Mouse (Mus musculus): ENCODE measurements around the gene Chd2. TPM values are rescaled to one million over a fixed set of nuclear protein-coding genes. Genes with fewer than 3 reads are reported as not detected.

The Chd2 gene
- polyA plus RNA-seq, 1 experiment from 2014 or later: 65.6 TPM

DNA sequence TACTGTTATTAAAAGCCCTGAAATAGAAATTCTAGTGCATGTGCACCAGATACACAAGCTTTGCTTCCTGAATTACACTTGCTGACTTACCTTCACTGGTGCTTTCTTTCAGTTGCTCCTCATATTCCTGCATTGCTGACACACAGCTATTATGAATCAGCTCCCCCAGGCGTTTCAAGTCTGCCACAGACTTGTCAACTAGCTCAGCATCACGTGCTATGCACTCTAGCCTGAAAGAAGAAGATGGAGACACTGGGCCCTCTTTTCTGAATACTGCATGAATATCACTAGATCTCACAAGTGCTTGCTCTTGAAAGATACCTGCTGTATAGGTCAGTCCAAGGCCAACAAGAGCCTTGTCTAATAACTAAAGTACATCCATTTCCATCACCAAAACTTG is 78.1 kb downstream of the Chd2 start:
- no peaks in the 10 kb centered on the region for H3K9me3 ChIP-seq
- no peak for ATAC-seq (ENCODE audit: insufficient number of reproducible peaks, insufficient read depth, low FRiP score, low TSS enrichment, low read depth)
- H3K9ac ChIP-seq: no peak overlapping the region
- no peaks in the 10 kb centered on the region for H3K4me1 ChIP-seq
- no peak overlapping the region for H3K27ac ChIP-seq
- H3K27me3 ChIP-seq: no peaks in the 10 kb centered on the region
- H3K4me3 ChIP-seq: no peak overlapping the region
- H3K4me2 ChIP-seq: no peak overlapping the region
- WGBS: 77% methylated on average over 2 of the region's 2 CpGs
- H3K36me3 ChIP-seq: peaks cover 91% of the 10 kb centered on the region

DNA sequence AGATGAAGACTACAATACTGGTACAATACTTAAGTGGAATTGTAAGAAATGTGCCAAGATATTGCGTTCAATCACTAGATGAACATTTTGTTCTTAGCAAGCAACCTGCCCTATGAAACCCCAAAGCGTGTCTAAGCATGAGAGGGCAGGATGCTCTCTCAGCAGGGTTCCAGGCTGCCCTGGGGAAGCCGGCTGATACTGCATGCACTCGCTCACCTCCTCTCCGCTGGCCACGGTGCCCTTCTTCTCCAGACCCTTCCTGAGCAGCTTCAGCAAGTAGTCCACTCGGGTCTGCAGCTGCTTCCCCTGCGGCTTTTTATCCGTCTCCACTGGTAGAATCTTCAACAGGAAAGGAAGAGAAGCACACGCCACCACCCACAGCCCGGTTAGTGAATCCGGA is 87.5 kb downstream of the Chd2 start:
- Histone ChIP-seq H3K9ac (no peak overlapping the region), H3K27ac (no peak overlapping the region), H3K4me3 (no peak overlapping the region), H3K9me3 (no peaks in the 10 kb centered on the region), H3K27me3 (no peaks in the 10 kb centered on the region), H3K4me1 (no peaks in the 10 kb centered on the region), H3K4me2 (no peak overlapping the region), H3K36me3 (peaks cover 95% of the 10 kb centered on the region)
- ATAC-seq (ENCODE audit: insufficient number of reproducible peaks, insufficient read depth, low FRiP score, low TSS enrichment, low read depth): no peak
- WGBS: 89% methylated on average over 12 of the region's 12 CpGs

DNA sequence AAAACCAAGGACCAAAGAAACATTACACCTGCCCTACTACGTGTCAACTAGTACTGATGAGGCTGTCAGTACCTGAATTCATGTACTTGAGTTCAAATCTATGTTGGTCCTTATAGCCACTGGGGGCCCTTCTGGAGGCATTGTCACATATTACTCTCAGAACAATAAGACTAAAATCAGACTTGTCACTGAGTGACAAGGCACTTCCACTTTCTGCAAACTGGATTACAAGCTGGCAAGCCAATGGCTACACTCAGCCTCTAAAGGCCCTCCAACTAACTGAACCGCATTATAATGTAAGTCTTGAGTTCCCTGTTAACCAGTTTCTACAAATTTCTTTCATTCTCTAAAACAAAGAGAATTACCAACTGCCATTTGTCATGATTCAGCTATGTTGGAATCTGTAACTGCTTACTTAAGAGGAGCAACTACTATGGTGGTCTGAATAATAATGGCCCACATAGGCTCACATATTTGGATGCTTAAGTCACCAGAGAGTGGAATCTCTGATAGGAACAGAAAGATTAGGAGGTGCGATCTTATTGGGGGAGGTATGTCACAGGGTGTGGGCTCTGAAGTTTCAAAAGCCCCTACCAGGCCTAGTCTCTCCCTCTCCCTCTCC is 89.3 kb downstream of the Chd2 start:
- no peaks in the 10 kb centered on the region for H3K4me1 ChIP-seq
- WGBS: 92% methylated on average over 3 of the region's 3 CpGs
- no peak overlapping the region for H3K9ac ChIP-seq
- no peak for ATAC-seq (ENCODE audit: insufficient number of reproducible peaks, insufficient read depth, low FRiP score, low TSS enrichment, low read depth)
- H3K27ac ChIP-seq: no peak overlapping the region
- H3K4me3 ChIP-seq: no peak overlapping the region
- no peaks in the 10 kb centered on the region for H3K9me3 ChIP-seq
- H3K27me3 ChIP-seq: no peaks in the 10 kb centered on the region
- H3K4me2 ChIP-seq: no peak overlapping the region
- H3K36me3 ChIP-seq: peaks cover 95% of the 10 kb centered on the region

DNA sequence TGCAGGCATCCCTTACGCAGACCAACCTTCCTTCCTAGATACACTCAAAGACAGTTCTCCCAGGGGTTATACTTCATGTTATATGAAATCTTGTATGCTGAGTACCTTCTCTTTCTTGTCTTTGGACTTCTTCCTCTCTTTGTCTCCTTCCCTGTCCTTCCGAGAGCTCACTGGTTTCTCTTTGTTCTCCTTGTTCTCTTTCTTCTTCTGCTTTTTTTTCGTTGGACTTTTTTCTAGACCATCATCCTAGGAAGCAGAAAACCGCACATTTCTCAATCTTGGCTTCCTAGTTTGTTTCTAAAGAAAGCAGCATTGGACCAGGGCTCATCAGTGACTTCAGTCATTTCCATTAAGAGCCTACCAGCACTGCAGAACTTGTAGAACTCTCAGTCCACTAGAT is 90.0 kb downstream of the Chd2 start:
- ATAC-seq (ENCODE audit: insufficient number of reproducible peaks, insufficient read depth, low FRiP score, low TSS enrichment, low read depth): no peak
- Histone ChIP-seq H3K9ac (no peak overlapping the region), H3K27me3 (no peaks in the 10 kb centered on the region), H3K36me3 (peaks cover 95% of the 10 kb centered on the region), H3K27ac (no peak overlapping the region), H3K9me3 (no peaks in the 10 kb centered on the region), H3K4me2 (no peak overlapping the region), H3K4me1 (no peaks in the 10 kb centered on the region), H3K4me3 (no peak overlapping the region)
- 94% methylated on average over 4 of the region's 4 CpGs for WGBS

DNA sequence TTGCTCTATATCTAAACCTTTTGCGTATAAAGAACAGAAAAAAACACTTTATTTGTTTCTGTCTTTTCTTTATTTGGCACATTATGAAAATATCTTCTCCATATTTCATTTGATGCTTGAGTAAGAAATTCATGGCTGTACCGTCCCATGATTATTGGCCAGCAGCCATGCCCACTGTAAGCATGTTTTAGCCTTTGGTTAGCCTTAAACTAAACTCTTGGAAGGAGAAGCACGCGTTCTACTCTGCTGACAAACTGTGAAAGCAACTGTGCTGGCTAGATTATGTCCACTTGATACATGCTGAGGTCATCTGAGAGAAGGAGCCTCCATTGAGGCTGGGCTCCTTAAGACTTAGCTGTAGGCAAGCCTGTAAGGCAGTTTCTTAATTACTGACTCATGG is 99.4 kb downstream of the Chd2 start:
- Histone ChIP-seq H3K36me3 (peaks cover 95% of the 10 kb centered on the region), H3K4me3 (no peak overlapping the region), H3K4me2 (no peak overlapping the region)

DNA sequence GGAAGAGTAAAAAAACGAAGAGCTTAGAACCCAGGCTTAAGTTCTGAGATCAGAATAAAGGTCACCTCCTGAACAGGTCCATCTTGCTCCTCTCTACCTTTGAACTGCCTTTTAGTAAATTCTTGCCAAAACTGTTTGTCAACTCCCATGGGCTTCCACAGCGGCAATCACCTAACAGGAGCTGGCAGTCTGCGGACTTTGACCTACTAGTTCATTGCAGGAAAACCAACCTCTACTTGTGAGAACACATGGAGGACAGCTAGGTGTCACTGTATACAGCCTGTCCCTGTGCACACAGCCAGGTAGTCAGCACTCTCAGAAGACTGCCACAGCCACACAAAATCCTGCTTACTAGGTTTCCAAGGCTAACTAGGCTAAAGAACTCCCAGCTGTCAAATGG is 99.8 kb downstream of the Chd2 start:
- H3K9me3 ChIP-seq: no peaks in the 10 kb centered on the region
- 94% methylated on average over 3 of the region's 3 CpGs for WGBS
- H3K27me3 ChIP-seq: no peaks in the 10 kb centered on the region
- H3K36me3 ChIP-seq: peaks cover 95% of the 10 kb centered on the region
- ATAC-seq (ENCODE audit: insufficient number of reproducible peaks, insufficient read depth, low FRiP score, low TSS enrichment, low read depth): no peak
- H3K4me3 ChIP-seq: no peak overlapping the region
- H3K27ac ChIP-seq: no peak overlapping the region
- H3K9ac ChIP-seq: no peak overlapping the region
- H3K4me1 ChIP-seq: no peaks in the 10 kb centered on the region
- H3K4me2 ChIP-seq: no peak overlapping the region

More for the DNA sequence above, 99.4 kb downstream of the Chd2 start:
- H3K27ac ChIP-seq: no peak overlapping the region
- ATAC-seq (ENCODE audit: insufficient number of reproducible peaks, insufficient read depth, low FRiP score, low TSS enrichment, low read depth): no peak
- H3K4me1 ChIP-seq: no peaks in the 10 kb centered on the region
- WGBS: 93% methylated on average over 4 of the region's 4 CpGs
- no peak overlapping the region for H3K9ac ChIP-seq
- H3K9me3 ChIP-seq: no peaks in the 10 kb centered on the region
- H3K27me3 ChIP-seq: no peaks in the 10 kb centered on the region

DNA sequence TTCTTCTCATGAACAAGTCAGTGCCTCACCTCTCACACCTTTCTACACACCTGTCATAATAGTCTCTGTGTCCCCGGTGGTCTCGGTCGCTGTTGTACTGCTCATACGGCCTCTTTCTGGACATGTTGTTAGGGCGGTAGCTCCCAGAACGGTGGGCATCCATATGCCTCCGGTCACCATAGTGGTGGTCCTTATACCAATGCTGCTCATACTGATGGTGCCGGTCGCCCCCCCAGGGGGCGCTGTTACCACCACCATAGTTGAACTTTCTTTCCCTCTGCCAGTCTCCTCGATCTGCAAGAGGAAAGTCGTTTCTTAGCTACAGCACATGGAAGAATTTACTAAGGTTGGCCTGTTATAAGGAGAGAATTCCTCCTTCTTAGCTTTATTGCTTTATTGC is 105.9 kb downstream of the Chd2 start:
- Histone ChIP-seq H3K9me3 (no peaks in the 10 kb centered on the region), H3K4me2 (no peak overlapping the region), H3K4me3 (no peak overlapping the region), H3K27me3 (no peaks in the 10 kb centered on the region), H3K36me3 (peaks cover 83% of the 10 kb centered on the region), H3K4me1 (no peaks in the 10 kb centered on the region), H3K9ac (no peak overlapping the region), H3K27ac (no peak overlapping the region)
- WGBS: 76% methylated on average over 12 of the region's 12 CpGs
- no peak for ATAC-seq (ENCODE audit: insufficient number of reproducible peaks, insufficient read depth, low FRiP score, low TSS enrichment, low read depth)

DNA sequence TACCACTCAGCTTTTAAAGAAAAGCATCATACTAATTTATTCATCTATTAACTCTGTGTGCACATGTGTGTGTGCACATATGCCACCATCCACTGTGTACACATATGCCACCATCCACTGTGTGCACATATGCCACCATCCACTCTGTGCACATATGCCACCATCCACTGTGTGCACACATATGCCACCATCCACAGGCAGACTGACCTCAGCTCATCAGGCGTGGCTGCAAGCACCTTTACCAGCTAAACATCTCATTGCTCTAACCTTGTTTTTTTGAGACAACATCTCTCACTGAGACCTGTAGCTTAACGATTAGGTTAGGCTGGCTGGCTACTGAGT is 107.3 kb downstream of the Chd2 start:
- 93% methylated on average over 2 of the region's 2 CpGs for WGBS
- no peaks in the 10 kb centered on the region for H3K9me3 ChIP-seq
- H3K4me1 ChIP-seq: no peaks in the 10 kb centered on the region
- H3K36me3 ChIP-seq: peaks cover 83% of the 10 kb centered on the region
- no peak overlapping the region for H3K4me3 ChIP-seq
- no peak overlapping the region for H3K27ac ChIP-seq
- 0 out of 2 replicates have a peak, but pooled peaks have one; percentile 63 for ATAC-seq (ENCODE audit: insufficient number of reproducible peaks, insufficient read depth, low FRiP score, low TSS enrichment, low read depth)
- H3K4me2 ChIP-seq: no peak overlapping the region
- H3K9ac ChIP-seq: no peak overlapping the region
- no peaks in the 10 kb centered on the region for H3K27me3 ChIP-seq

DNA sequence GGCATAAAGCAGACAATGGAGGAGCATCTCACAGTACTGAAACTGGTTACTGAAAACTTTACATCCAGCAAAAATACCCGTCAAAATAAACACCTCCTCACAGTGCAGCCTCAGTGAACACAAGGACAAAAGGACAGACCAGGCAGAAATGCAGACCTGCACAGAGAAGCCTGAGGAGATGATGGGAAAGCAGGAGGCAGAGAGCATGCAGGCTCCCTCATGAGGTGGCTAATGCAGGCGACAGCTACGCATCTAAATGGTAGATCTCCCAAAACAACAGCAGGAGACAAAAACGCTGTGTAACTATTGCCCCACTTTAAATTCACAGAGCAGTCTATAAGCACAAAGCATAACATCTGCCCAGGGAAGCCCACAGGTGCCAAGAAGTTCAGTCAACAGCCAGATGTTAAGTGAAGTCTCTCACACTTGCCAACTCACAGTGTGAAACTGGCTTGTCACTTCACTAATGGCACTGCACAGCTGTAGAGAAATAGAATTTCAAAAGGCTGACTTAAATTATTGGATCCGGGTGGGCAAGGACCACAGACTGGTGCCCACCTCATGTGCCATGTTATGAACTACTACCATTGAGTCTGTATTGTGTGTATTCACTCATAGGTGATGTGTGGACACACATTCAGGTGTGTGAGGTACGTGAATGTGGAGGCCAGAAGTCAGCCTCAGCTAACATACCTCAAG is 107.8 kb downstream of the Chd2 start:
- Histone ChIP-seq H3K4me3 (no peak overlapping the region), H3K36me3 (peaks cover 83% of the 10 kb centered on the region), H3K9me3 (no peaks in the 10 kb centered on the region), H3K9ac (no peak overlapping the region), H3K27me3 (no peaks in the 10 kb centered on the region), H3K4me1 (no peaks in the 10 kb centered on the region), H3K27ac (no peak overlapping the region), H3K4me2 (no peak overlapping the region)
- WGBS: 90% methylated on average over 6 of the region's 6 CpGs
- no peak for ATAC-seq (ENCODE audit: insufficient number of reproducible peaks, insufficient read depth, low FRiP score, low TSS enrichment, low read depth)

DNA sequence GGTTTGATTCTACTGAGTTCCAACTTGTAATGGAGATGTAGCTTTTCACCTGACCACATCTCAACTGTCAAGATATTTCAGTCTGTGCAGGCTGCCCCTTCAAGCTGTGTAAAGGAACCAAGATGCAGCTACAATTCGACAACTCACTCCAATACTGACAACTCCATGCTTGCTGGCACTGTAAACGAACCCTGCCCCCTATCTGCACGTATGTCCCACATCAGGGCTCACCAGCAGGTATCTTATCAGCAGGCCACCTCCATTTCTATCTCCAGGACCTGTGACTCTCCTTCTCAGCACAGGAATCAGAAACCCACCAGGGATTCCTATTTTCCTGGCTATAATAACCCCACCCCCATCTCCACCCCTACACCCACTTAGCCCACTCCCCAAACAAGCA is 113.1 kb downstream of the Chd2 start:
- H3K27me3 ChIP-seq: no peaks in the 10 kb centered on the region
- H3K36me3 ChIP-seq: peaks cover 57% of the 10 kb centered on the region
- H3K4me1 ChIP-seq: peaks cover 5% of the 10 kb centered on the region; the same call in 1 of the 2 replicates
- H3K9me3 ChIP-seq: no peaks in the 10 kb centered on the region
- WGBS: 86% methylated on average over 3 of the region's 3 CpGs
- no peak overlapping the region for H3K4me2 ChIP-seq
- no peak overlapping the region for H3K4me3 ChIP-seq
- H3K9ac ChIP-seq: no peak overlapping the region
- no peak for ATAC-seq (ENCODE audit: insufficient number of reproducible peaks, insufficient read depth, low FRiP score, low TSS enrichment, low read depth)
- H3K27ac ChIP-seq: peak overlapping the region; percentile 11; the same call in 1 of the 2 replicates

DNA sequence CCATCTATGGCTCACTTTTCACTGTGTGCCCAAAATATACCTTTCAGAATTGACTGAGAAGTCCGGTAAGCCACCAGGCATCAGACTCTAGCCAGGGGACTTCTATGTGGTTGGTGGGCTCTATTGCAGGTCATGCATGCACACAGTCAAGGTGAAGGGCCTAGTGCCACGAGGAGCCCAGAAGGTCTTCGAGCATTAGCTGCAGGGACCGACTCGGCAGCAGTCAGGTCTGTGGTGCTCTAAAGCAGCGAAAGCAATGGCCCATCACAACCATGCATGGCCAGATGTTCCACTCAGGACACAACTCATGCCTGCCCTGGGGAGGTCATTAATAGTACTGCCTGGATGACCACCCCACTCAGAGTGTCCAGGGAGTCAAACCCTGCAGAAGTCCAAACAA is 113.8 kb downstream of the Chd2 start:
- H3K36me3 ChIP-seq: peaks cover 50% of the 10 kb centered on the region
- no peak overlapping the region for H3K4me3 ChIP-seq
- H3K4me1 ChIP-seq: peaks cover 5% of the 10 kb centered on the region; the same call in 1 of the 2 replicates
- 94% methylated on average over 6 of the region's 6 CpGs for WGBS
- H3K4me2 ChIP-seq: no peak overlapping the region
- H3K27me3 ChIP-seq: no peaks in the 10 kb centered on the region
- no peaks in the 10 kb centered on the region for H3K9me3 ChIP-seq
- no peak overlapping the region for H3K27ac ChIP-seq
- no peak overlapping the region for H3K9ac ChIP-seq
- ATAC-seq (ENCODE audit: insufficient number of reproducible peaks, insufficient read depth, low FRiP score, low TSS enrichment, low read depth): no peak

DNA sequence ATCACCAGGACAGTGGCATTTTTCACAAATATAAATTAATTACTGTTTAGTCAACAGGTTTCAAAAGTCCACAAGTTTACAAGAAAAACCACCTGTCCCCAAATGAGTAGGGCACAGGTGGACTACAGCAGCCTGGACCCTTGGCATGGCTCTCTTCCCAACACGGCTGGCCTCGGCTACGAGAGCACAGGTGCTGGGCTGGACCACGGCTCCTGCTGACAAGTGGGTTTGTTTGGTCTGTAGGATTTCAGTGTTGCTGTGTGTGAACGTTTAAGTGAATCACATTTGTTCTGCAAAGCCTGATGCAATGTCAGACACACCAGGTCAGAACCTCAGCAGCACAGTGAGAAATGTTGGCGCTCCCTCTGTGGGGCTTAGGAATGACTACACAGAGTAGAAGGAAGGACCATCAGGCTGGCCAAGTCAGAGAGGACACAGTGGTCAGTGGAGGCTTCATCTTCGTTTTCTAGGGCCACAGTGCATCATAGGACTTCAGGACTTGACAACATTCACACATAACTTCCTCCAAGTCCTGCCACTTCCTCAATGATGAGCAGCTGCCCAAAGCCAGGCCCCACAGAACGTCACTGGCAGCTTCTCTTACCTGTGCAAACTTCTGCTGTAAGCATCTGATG is 114.8 kb downstream of the Chd2 start:
- 84% methylated on average over 8 of the region's 8 CpGs for whole genome bisulfite sequencing
- no peaks in the 10 kb centered on the region for H3K27me3 ChIP-seq
- no peak for ATAC-seq (ENCODE audit: insufficient number of reproducible peaks, insufficient read depth, low FRiP score, low TSS enrichment, low read depth)
- peaks cover 47% of the 10 kb centered on the region for H3K36me3 ChIP-seq
- no peak overlapping the region for H3K9ac ChIP-seq
- no peak overlapping the region for H3K4me3 ChIP-seq
- H3K4me2 ChIP-seq: no peak overlapping the region
- no peak overlapping the region for H3K27ac ChIP-seq
- H3K4me1 ChIP-seq: peaks cover 9% of the 10 kb centered on the region
- H3K9me3 ChIP-seq: no peaks in the 10 kb centered on the region
